Mouse (Mus musculus): Measurements from ENCODE around the gene Trmt10c.
"Not testable (repeated sequence)": the region's sequence is repeated elsewhere in the genome, so short reads cannot be mapped to it uniquely, and the experiment has no call there.

Trmt10c gene

DNA sequence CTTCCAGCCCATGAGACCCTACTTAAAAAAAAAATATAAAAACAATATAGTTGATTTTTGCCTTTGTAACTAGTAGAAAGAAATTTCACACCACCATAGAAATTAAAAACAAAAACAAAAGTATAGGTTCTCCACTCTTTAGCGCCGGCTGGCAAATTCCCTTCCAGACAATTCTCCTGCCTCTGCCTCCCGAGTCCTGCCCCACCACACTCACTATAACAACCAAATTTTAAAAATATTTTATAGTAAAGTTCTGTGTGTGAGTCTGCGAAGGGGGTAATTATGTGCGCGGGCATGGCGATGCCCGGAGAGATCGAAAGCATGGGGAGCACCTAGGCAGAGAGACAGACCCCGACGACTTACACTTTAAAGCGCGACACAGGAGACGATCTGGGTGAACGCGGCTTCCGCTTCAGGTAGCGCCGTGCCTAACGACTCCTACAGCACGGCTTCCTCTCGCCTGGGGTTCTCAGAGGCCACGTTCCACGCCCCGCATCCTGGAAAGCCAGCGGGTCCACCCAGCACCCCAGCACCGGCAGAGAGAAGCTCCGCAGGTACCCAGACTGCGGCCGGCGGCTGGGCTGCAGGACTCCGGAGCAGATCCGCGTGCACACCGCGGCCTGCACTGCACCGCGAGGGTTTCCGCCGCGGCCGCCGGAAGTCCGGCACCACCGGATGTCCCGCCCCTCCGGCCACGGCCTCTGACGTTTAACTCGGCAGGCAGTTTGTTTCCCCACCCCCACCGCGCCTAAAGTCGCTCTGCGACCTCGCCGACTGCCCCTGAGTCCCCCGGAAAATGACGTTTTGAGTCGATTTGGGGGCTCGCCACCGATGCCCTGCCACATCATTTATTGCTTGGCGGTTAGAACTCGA, at the start of gene Trmt10c:
Trmt10c (minus strand) TSS at position 682 of the 873 bp plus-strand sequence.
- DNase-seq = peak; percentile 91

GRCm38 (mm10) chr16:56086336-56086735, 48.7 kb upstream of the Trmt10c start:
- no peak for DNase-seq

DNA sequence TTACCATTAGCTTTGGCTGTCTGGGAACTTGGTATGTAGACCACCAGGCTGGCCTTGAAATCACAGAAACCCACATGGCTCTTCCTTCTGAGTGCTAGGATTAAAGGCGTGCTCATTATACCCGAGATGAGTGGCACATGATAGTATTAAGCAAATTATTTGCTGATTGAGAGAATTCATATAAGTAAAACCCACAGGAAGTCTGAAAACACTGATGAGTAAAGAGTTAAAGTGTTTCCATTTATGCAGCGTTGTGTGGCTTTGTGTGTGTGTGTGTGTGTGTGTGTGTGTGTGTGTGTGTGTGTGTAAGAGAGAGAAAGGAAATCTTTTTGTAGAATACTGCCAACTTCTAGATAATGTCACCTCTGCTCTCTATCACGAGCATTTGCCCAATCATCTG, 44.1 kb upstream of the Trmt10c start:
- no peak for DNase-seq

DNA sequence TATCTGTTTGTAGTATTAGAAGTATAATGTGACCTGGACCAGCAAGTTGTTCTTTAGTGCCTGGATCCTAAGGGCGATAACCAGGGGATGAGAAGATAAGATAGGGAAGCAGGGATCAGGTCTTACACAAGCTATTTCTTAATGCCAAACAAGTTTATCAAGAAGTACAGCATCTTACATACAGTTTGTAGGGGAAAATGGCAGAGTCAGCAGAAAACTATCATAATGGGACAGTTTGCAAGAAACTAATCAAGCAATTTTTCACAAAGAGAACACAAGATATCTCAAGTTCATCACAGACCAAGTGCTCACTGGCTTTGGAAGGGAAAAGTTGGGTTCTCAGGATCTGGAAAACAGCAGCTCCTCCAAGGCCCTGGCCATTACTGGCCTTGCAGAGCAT, 41.8 kb upstream of the Trmt10c start:
- no peak for DNase-seq

- DNase-seq = peak; percentile 21
These were observed 38.7 kb upstream of the Trmt10c start for GRCm38 (mm10) chr16:56076121-56076869.

DNA sequence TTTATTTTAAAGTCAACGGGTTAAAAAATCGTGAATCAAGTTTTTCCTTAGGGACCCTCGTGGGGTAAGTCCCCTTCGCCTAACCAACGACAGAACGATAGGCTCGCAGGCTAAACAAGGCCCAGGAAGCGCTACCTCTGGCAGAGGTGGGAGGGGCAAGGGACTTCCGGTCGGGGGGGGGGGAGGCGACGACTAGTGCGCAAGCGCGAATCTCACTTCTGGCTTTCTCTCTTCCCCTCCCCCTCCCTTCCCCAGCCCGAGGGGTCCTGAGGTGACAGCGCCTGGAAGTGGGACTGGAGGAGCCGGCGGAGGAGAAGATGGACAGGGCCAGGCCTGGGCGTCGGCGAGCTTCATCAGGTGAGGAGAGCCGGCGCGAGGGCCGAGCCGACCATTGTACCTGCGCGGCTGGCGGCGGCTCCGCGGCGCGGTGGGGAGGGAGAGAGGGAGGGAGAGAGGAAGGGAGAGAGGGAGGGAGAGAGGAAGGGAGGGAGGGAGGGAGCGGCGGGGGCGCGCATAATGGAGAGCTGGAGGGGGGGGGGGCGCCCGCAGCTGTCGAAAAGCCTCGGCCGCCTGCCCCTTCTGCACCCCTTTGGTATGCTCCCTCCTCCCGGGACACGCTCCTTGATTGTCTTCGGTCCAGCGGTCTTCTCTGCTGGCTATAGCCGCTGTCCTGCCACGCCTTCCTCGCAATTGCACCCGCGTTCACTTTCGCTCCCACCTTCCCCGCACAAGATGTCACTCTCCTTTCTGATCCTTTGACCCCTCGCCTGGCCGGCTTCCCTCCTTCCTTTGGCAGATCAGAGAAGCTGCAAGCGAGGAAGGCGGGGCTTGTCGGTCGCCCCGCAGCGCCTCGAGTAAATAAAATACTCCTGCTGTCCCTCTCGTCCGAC, 37.8 kb upstream of the Trmt10c start:
- DNase-seq = peak; percentile 84

- peak; percentile 26 for DNase-seq
These were observed 36.9 kb upstream of the Trmt10c start for GRCm38 (mm10) chr16:56074565-56074964.

- no peak for DNase-seq
These were observed 36.5 kb upstream of the Trmt10c start for GRCm38 (mm10) chr16:56074122-56074521.

- DNase-seq = not testable (repeated sequence)
These were observed 35.5 kb upstream of the Trmt10c start for GRCm38 (mm10) chr16:56073150-56073549.

- no peak for DNase-seq
These were observed 34.9 kb upstream of the Trmt10c start for GRCm38 (mm10) chr16:56072533-56072932.

DNA sequence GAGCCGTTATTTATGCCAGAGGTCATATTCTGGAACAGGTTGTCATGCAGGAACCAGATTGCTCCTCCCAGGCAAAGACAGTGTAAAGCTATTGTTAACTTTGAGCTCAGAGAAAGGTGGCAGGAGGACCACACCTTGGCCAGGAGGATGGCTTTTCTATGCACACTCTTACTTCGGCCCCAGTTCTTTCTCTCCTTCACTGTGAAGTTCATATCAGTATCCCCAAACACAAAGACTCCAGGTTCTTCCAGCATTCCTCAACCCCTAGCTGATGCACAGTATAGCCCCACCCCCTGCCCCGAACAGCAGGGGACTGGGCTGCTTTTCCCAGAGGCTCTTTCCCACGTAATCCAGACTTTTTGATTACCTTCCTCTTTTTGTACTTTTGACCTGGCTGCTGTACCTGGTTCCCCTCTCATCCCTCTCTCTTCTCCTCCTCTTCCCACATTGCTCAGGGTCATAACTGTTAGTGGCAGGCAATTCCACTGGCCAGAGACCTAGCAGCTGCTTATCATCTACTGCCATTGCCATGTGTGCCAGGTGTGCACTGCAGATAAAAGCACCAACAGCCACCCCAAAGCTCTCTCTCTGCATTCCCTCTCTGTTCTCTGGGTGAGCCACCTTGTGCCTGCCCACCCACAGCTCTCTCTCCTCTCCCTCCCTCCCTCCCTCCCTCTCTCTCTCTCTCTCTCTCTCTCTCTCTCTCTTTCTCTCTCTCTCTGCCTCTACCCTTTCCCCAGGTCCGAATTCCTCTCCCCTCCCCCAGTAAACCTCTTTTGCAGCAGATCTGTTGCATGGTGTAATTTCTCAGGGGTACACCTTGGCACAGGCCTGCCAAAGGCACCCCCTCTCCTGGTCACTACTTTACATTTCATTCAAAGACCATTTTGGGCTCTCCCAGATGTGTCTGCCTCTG, 34.0 kb upstream of the Trmt10c start:
- no peak for DNase-seq

GRCm38 (mm10) chr16:56068523-56069070, 31.0 kb upstream of the Trmt10c start:
- no peak for DNase-seq

GRCm38 (mm10) chr16:56066113-56066512, 28.5 kb upstream of the Trmt10c start:
- no peak for DNase-seq

DNA sequence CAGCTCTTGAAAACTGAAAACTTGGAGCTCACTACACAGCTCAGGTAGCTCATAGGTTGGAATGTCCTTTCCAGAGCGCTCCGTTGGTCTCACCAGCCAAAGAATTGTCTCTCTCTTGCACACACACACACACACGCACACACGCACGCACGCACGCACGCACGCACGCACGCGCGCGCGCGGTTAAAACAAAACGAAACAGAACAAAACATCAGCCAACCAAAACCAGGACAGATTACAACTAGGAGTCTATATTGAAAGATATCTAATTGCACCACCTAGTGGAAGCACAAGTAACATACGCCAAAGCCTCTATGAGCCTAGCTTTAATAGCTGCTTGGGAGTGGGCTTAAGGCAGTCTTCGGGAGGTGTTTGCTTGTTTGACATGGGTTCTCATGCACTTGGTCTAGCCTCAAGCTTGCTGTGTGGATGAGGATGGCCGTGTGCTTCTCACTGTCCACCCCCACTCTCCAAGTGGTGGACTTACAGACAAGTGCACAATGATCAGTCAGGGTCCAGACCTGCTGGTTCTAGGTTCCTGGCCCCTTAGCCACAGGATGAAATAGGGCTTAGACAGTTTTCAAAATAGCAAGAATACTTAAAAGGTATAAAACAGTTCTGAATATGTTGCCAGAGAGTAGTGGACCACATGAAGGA, 26.8 kb upstream of the Trmt10c start:
- peak; percentile 49 for DNase-seq

DNA sequence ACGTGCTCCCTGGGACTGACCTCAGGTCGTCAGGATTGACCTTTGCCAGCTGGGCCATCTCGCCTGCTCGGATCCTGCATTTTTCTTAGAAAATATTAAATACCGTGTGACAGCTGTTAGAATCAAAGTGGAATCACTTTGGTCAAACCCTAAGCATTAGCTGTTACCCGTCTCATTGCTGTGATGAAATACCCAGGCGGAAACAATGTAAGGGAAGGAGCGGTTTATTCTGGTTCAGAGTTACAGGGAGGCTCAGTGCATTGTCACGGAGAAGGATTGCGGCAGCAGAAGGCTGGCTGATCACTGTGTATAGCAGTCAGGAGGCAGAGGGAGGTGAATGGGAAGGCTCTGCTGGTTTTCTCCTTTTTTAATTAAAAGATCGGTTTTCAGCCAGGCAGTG, 25.4 kb upstream of the Trmt10c start:
- no peak for DNase-seq

- no peak for DNase-seq
These were observed 24.5 kb upstream of the Trmt10c start for GRCm38 (mm10) chr16:56061995-56062594.

GRCm38 (mm10) chr16:56058151-56058550, 20.5 kb upstream of the Trmt10c start:
- DNase-seq = no peak

GRCm38 (mm10) chr16:56056944-56057590, 19.4 kb upstream of the Trmt10c start:
- no peak for DNase-seq

DNA sequence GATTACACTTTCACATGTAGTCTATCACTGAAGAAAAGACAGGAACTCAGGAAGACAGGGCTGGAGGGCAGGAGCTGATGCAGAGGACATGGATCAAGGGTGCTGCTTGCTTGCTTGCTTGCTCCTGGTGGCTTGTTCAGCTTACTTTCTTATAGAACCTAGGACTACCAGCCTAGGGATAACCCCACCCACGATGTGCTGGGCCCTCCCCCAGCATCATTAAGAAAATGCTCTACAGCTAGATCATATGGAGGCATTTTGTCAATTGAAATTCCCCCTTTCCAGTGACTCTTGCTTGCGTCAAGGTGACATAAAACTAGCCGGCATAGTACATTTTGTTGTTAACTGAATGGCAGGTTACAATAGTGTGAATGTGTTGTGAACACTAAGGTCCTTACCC, 18.3 kb upstream of the Trmt10c start:
- DNase-seq = no peak

- not testable (repeated sequence) for DNase-seq
These were observed 10.4 kb upstream of the Trmt10c start, which contains the start of gene Senp7 for GRCm38 (mm10) chr16:56048038-56048437. Senp7 (plus strand) TSS chr16:56048338.

Measured in cerebellum, adult 8-10 months (tissue).